ENCODE assay signal across 26 mouse cellular contexts in the genomic region with DNA sequence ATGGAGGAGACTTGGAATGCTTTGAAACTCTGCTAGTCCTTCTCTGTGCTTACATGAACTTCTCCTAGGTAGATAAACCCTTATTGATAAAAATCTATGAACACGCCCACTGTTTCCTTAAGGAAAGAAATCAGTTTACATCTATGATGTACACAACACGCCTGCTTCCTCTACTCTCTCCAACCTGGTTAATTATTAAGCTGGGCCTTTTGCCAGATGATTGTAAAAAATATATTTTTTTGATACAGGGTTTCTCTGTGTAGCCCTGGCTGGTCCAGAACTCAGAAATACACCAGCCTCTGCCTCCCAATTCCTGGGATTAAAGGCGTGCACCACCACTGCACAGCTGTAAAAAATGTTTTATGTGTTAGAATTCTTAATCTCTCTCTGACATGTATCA. TPM values are rescaled to one million over a fixed set of nuclear protein-coding genes. Genes with fewer than 3 reads are reported as not detected.
"Had no signal": no experiment of that assay in that cellular context is flagged by ENCODE, and none has a peak within 500 bp of the region (broad histone marks: within the 10 kb centered on the region; RNA-seq: fewer than 3 reads in every experiment).

No protein-coding gene starts in this region.

- H3K27me3 ChIP-seq: limb, embryonic 13.5 days; midbrain, embryonic 13.5 days; neural tube, embryonic 13.5 days had no signal

- H3K9ac ChIP-seq: limb, embryonic 13.5 days; liver, embryonic 14.5 days; liver, postnatal 0 days; lung, embryonic 14.5 days; midbrain, embryonic 13.5 days; neural tube, embryonic 13.5 days had no signal

- ATAC-seq: liver, postnatal 0 days; lung, postnatal 0 days; midbrain, embryonic 13.5 days; midbrain, embryonic 16.5 days had no signal

- H3K27ac ChIP-seq: layer of hippocampus, adult 2 months; limb, embryonic 10.5 days; limb, embryonic 13.5 days; liver, embryonic 14.5 days; macrophage; midbrain, embryonic 10.5 days; midbrain, embryonic 13.5 days; neural tube, embryonic 13.5 days had no signal

- DNase-seq: kidney, adult 8-10 months; kidney, postnatal 10 days; kidney, postnatal 36 days; layer of hippocampus, adult 9-11 months; liver; liver, postnatal 0 days; lung, embryonic 14.5 days; retina, postnatal 1 day; right cerebral cortex, postnatal 25 days; spleen, adult 18-20 months; thymus, postnatal 25 days had no signal

- H3K9me3 ChIP-seq: limb, embryonic 10.5 days; limb, embryonic 13.5 days; midbrain, embryonic 10.5 days; midbrain, embryonic 13.5 days; neural tube, embryonic 13.5 days had no signal

- H3K4me1 ChIP-seq: limb, embryonic 10.5 days; limb, embryonic 13.5 days; midbrain, embryonic 10.5 days; midbrain, embryonic 13.5 days; neural tube, embryonic 13.5 days had no signal

- H3K4me3 ChIP-seq: layer of hippocampus, adult 2 months; limb, embryonic 10.5 days; limb, embryonic 13.5 days; midbrain, embryonic 10.5 days; midbrain, embryonic 13.5 days; myocyte; neural tube, embryonic 13.5 days had no signal

- H3K4me2 ChIP-seq: limb, embryonic 13.5 days; lung, embryonic 14.5 days; midbrain, embryonic 13.5 days; neural tube, embryonic 13.5 days had no signal

- H3K36me3 ChIP-seq: limb, embryonic 10.5 days had no signal

RNA-seq across cellular contexts. Expression of a gene that starts 19.1 kb away (rescaled TPM):
- polyA plus RNA-seq: lung, embryonic 14.5 days had no signal

RNA-seq across cellular contexts. Expression of a gene that starts 39.0 kb away (rescaled TPM):
- total RNA-seq: megakaryocyte, adult 5-6 weeks; monocyte, adult 5-6 weeks; neutrophil, adult 5-6 weeks had no signal
- polyA plus RNA-seq: intestine, embryonic 14.5 days; liver, embryonic 14.5 days; liver, postnatal 0 days; macrophage; myocyte had no signal
